Mouse (Mus musculus) E14TG2a.4 (cell line): ENCODE results near the gene Stxbp6.

Source experiments
- CTCF ChIP-seq: conservative IDR thresholded peaks from 2 replicates; pipeline ENCODE4 v1.5.1; 2014; ENCODE audit warnings: low read length
- NANOG ChIP-seq: IDR thresholded peaks from 2 replicates; pipeline ENCODE4 v1.6.1; 2014; ENCODE audit warnings: borderline replicate concordance, low read length, mixed read lengths

DNA sequence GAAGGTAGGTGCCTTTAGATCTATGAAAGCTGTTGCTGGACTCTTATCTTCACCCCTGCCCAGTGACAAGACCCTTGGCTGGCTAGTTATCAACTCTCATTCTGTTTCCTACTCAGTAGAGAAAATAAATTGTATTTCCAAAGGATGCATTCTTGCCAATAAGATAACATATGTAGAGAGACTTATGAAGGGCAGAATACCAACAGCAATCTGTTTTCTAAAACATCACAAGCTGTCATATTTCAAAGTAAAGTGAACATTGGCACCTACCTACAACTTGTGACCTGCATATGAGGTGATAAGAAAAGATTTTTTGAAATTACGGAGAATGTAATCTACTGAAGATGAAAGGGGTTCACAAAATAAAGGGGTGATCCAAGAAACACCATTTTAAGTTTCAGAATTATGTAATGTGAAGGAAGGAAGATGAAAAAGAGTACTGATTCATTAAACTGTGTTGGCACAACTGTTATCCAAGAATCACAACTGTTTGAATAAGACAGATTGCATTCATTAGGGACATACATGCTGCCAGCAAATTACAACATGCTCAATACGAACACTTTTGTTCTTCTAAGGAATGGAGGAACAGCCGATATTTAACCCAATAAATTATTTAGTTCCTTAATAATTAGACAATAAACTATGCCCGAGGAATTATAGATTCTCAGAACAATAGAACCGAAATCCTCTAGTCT lies 175.2 kb downstream of the Stxbp6 start:
- TF ChIP-seq CTCF (no peak), NANOG (no peak)
